Mouse (Mus musculus): Measurements from ENCODE around the gene Rpap1. TPM values are rescaled to one million over a fixed set of nuclear protein-coding genes. Genes with fewer than 3 reads are reported as not detected.

The Rpap1 gene
- polyA plus RNA-seq, 1 experiment, result 13.7 TPM

DNA sequence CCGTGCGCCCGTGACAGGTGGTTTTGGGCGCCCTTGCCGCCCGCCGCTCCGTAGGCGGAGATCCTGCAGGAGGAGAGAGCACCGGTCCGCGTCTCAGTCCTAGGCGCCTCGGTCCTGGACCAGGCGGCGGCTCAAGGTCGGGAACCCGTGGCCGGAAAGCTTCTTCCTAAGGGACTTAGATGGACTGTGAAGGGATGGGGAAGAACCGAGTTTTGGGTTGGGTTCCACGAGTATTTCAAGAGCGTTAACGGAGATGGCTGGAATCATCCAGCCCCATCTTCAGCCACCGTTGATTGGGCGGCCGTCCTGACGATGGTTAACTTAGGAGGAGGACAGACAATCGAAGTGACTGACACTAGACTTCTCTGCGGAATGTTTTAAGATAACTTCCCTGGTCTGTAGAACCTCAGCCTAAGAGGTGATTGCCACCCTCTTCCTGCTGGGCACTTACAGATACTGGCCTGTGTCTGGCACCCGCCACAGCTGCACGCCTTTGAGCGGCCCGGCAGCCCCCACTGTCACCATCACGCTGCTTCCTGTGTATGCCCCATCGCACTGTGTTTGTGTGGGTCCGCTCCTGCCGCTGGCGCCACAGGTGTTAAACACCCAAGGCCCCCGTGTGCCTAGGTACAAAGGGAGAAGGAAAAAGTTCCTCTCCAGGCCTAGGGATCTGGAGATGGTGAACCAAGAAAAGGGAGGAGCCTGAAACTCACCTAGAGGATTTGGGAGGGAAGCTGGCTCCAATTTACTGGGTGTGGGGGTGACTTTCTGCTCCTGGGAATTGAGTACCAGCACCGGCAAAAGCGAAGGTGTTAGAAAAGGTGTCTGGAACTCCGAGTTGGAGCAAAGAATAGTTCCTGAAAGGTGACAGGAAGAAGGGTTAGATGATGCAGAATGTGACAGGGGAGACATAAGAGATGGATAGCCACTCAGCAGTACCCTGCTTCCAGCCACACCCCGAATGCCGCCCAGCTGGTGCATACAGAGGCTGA lies 28.2 kb downstream of the Rpap1 start:
- no peak overlapping the region for H3K4me3 ChIP-seq

DNA sequence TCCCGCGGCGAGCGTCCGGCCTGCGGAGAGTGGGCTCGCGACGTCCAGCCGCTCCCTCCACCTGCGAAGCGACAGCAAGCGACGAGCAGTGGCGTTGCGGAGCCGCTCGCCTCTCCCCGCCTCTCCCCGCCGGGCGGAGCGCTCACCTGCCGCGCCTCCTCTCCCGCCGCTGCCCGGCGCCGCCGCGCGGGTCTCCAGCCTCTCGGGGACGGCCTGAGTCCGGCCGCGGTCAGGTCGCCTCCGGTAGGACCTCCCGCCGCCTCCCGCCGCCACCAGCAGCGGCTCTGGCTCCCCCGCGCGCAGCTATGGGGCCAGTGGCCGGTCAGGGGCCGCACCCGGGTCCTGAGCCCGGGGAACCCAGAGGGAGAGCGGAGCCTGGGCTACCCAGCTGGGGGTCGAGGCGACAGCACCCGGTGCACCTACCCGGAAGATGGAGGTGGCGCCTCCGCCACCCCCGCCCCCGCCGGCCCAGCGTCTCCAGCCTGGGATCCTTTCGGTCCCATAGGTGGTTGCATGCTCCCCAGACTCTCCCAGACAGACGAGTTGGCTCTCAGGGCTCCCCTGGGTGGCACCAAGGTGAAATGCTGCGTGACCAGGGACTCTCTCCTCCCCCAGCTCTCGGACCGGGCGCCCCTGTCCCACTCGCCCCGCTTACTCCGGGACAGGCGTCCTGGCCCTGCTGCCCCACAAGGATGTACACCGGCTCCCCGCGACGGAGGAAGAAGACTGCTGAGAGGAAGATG lies 29.1 kb downstream of the Rpap1 start:
- no peaks in the 10 kb centered on the region for H3K36me3 ChIP-seq (ENCODE audit: control insufficient read depth, insufficient read depth)
- H3K4me2 ChIP-seq (ENCODE audit: low read depth), result peak overlapping the region; percentile 24
- H3K27me3 ChIP-seq (ENCODE audit: control insufficient read depth, insufficient read depth, insufficient read length), result peaks cover 43% of the 10 kb centered on the region
- no peaks in the 10 kb centered on the region for H3K79me2 ChIP-seq (ENCODE audit: control insufficient read depth, insufficient read depth)
- no peak overlapping the region for H3K4me3 ChIP-seq
- H3ac ChIP-seq (ENCODE audit: control insufficient read depth, insufficient read length), result no peak overlapping the region
- TF ChIP-seq CEBPB (IDR thresholded peaks at IDR 0.05; ENCODE audit: insufficient read depth, poor library complexity, severe bottlenecking), result no peak
- no peak for TF ChIP-seq MYOG (IDR thresholded peaks at IDR 0.05; ENCODE audit: control insufficient read depth in 1 of 3, insufficient read depth in 1 of 3, insufficient read length in 2 of 3, low read depth in 2 of 3)
- no peak for TF ChIP-seq TCF12 (IDR thresholded peaks at IDR 0.05; ENCODE audit: insufficient read depth, poor library complexity, severe bottlenecking)
- no peak for TF ChIP-seq MYOD1 (IDR thresholded peaks at IDR 0.05; ENCODE audit: control insufficient read depth in 1 of 3, insufficient read length in 2 of 3, low read depth in 2 of 3)
- no peak for TF ChIP-seq MAX (IDR thresholded peaks at IDR 0.05; ENCODE audit: low read depth)
- TF ChIP-seq USF1 (IDR thresholded peaks at IDR 0.05; ENCODE audit: low read depth), result no peak
- no peak for TF ChIP-seq TCF3 (IDR thresholded peaks at IDR 0.05; ENCODE audit: insufficient read length, low read depth)
- no peak for TF ChIP-seq POLR2A (IDR thresholded peaks at IDR 0.05; ENCODE audit: insufficient read length, low read depth)
- no peak for TF ChIP-seq REST (IDR thresholded peaks at IDR 0.05; ENCODE audit: insufficient read depth, insufficient read length)

More for the DNA sequence above, 28.2 kb downstream of the Rpap1 start:
- no peak for TF ChIP-seq SRF (IDR thresholded peaks at IDR 0.05; ENCODE audit: control insufficient read depth, insufficient read length, low read depth)
- no peaks in the 10 kb centered on the region for H3K36me3 ChIP-seq (ENCODE audit: control insufficient read depth, insufficient read depth)
- peaks cover 35% of the 10 kb centered on the region for H3K27me3 ChIP-seq (ENCODE audit: control insufficient read depth, insufficient read depth, insufficient read length)
- no peaks in the 10 kb centered on the region for H3K79me2 ChIP-seq (ENCODE audit: control insufficient read depth, insufficient read depth)
- H3K4me2 ChIP-seq (ENCODE audit: low read depth), result peak overlapping the region; percentile 24
- H3ac ChIP-seq (ENCODE audit: control insufficient read depth, insufficient read length), result no peak overlapping the region

DNA sequence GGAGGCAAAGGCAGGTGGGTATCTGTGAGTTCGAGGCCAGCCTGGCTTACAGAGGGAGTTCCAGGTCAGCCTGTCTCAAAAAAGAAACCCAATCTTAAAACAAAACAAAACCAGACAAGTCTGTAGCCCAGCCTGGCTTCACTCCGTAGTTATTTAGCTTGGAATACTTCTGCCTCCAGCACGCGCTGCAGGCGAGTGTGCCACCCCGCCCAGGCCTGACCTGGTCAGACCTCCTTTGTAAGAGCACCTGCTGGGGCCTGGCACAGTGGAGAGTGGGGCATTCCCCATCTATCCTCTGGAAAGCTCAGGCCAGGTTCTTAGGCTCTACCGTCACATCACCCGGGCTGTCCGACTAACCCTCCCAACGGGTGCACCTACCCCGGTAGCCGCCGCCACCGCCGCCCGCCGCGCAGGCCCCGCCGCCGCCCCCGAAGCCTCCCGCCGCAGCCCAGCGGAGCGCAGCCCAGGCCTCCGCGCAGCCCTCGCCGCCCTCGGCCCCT lies 29.7 kb downstream of the Rpap1 start:
- Histone ChIP-seq H3K79me2 (ENCODE audit: control insufficient read depth, insufficient read depth) (no peaks in the 10 kb centered on the region), H3K27me3 (ENCODE audit: control insufficient read depth, insufficient read depth, insufficient read length) (peaks cover 50% of the 10 kb centered on the region), H3ac (ENCODE audit: control insufficient read depth, insufficient read length) (no peak overlapping the region), H3K4me3 (no peak overlapping the region), H3K4me2 (ENCODE audit: low read depth) (no peak overlapping the region), H3K36me3 (ENCODE audit: control insufficient read depth, insufficient read depth) (no peaks in the 10 kb centered on the region)
- no peak for TF ChIP-seq POLR2A (IDR thresholded peaks at IDR 0.05; ENCODE audit: insufficient read length, low read depth)
- no peak for TF ChIP-seq E2F4 (IDR thresholded peaks at IDR 0.05; ENCODE audit: insufficient read depth)
- no peak for TF ChIP-seq USF1 (IDR thresholded peaks at IDR 0.05; ENCODE audit: low read depth)
- no peak for TF ChIP-seq MYOG (IDR thresholded peaks at IDR 0.05; ENCODE audit: control insufficient read depth in 1 of 3, insufficient read depth in 1 of 3, insufficient read length in 2 of 3, low read depth in 2 of 3)
- no peak for TF ChIP-seq MAX (IDR thresholded peaks at IDR 0.05; ENCODE audit: low read depth)
- no peak for TF ChIP-seq SRF (IDR thresholded peaks at IDR 0.05; ENCODE audit: control insufficient read depth, insufficient read length, low read depth)
- TF ChIP-seq POLR2AphosphoS2 (IDR thresholded peaks at IDR 0.05; ENCODE audit: insufficient read length, low read depth), result no peak
- no peak for TF ChIP-seq REST (IDR thresholded peaks at IDR 0.05; ENCODE audit: insufficient read depth, insufficient read length)

DNA sequence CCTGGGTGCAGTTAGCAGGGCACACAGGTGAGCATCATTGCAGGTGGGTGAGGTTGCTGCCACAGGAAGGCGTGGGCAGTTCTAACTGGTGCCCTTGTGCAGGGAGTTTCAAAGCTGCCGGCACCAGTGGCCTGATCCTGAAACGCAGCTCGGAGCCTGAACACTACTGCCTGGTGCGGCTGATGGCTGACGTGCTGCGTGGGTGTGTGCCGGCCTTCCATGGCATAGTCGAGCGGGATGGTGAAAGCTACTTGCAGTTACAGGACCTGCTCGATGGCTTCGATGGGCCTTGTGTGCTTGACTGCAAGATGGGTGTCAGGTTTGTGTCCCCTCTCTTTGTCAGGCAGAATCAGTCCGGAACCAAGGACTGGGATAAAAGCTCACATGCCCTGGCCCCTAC lies 38.1 kb downstream of the Rpap1 start:
- peaks cover 45% of the 10 kb centered on the region for H3K27me3 ChIP-seq (ENCODE audit: control insufficient read depth, insufficient read depth, insufficient read length)
- H3K4me3 ChIP-seq, result no peak overlapping the region
- no peak for TF ChIP-seq POLR2A (IDR thresholded peaks at IDR 0.05; ENCODE audit: insufficient read length, low read depth)
- no peaks in the 10 kb centered on the region for H3K36me3 ChIP-seq (ENCODE audit: control insufficient read depth, insufficient read depth)
- no peak overlapping the region for H3ac ChIP-seq (ENCODE audit: control insufficient read depth, insufficient read length)
- no peak overlapping the region for H3K4me2 ChIP-seq (ENCODE audit: low read depth)
- no peaks in the 10 kb centered on the region for H3K79me2 ChIP-seq (ENCODE audit: control insufficient read depth, insufficient read depth)

DNA sequence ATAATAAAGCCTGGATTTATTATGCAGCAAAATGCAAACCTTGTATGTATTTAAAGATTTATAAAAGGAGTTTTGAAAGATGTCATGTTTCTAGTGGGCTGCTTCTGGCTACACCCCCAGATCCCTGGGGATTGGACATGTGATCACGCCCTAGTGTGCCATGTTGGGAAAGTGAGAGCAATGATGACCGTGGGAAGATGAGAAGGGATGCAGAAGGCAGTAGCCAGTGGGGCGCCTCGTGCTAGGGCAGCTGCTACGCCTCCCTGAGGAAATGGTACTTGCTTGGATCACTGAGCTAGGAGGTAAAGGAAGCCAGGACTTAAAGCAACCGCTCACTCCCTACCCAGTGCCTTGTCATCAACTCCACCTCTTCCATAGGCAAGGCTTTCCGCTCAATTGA lies 39.8 kb downstream of the Rpap1 start:
- Histone ChIP-seq H3ac (ENCODE audit: control insufficient read depth, insufficient read length) (no peak overlapping the region), H3K4me3 (no peak overlapping the region), H3K4me2 (ENCODE audit: low read depth) (no peak overlapping the region), H3K36me3 (ENCODE audit: control insufficient read depth, insufficient read depth) (no peaks in the 10 kb centered on the region), H3K27me3 (ENCODE audit: control insufficient read depth, insufficient read depth, insufficient read length) (peaks cover 34% of the 10 kb centered on the region), H3K79me2 (ENCODE audit: control insufficient read depth, insufficient read depth) (no peaks in the 10 kb centered on the region)
- TF ChIP-seq MAX (IDR thresholded peaks at IDR 0.05; ENCODE audit: low read depth) (no peak), MYOD1 (IDR thresholded peaks at IDR 0.05; ENCODE audit: control insufficient read depth in 1 of 3, insufficient read length in 2 of 3, low read depth in 2 of 3) (no peak), TCF12 (IDR thresholded peaks at IDR 0.05; ENCODE audit: insufficient read depth, poor library complexity, severe bottlenecking) (no peak), TCF3 (IDR thresholded peaks at IDR 0.05; ENCODE audit: insufficient read length, low read depth) (no peak), REST (IDR thresholded peaks at IDR 0.05; ENCODE audit: insufficient read depth, insufficient read length) (no peak), SRF (IDR thresholded peaks at IDR 0.05; ENCODE audit: control insufficient read depth, insufficient read length, low read depth) (no peak), E2F4 (IDR thresholded peaks at IDR 0.05; ENCODE audit: insufficient read depth) (no peak), POLR2A (IDR thresholded peaks at IDR 0.05; ENCODE audit: insufficient read length, low read depth) (no peak), POLR2AphosphoS2 (IDR thresholded peaks at IDR 0.05; ENCODE audit: insufficient read length, low read depth) (no peak), CEBPB (IDR thresholded peaks at IDR 0.05; ENCODE audit: insufficient read depth, poor library complexity, severe bottlenecking) (no peak), USF1 (IDR thresholded peaks at IDR 0.05; ENCODE audit: low read depth) (no peak), MYOG (IDR thresholded peaks at IDR 0.05; ENCODE audit: control insufficient read depth in 1 of 3, insufficient read depth in 1 of 3, insufficient read length in 2 of 3, low read depth in 2 of 3) (no peak)

All from myocyte (in vitro differentiated cells).